Mouse (Mus musculus): ENCODE results near the gene Clic3.
A peak's percentile ranks its signal among the peaks of the same experiment; 100 is the strongest.
"Not testable (repeated sequence)": the region's sequence is repeated elsewhere in the genome, so short reads cannot be mapped to it uniquely, and the experiment has no call there.

Gene Clic3

DNA sequence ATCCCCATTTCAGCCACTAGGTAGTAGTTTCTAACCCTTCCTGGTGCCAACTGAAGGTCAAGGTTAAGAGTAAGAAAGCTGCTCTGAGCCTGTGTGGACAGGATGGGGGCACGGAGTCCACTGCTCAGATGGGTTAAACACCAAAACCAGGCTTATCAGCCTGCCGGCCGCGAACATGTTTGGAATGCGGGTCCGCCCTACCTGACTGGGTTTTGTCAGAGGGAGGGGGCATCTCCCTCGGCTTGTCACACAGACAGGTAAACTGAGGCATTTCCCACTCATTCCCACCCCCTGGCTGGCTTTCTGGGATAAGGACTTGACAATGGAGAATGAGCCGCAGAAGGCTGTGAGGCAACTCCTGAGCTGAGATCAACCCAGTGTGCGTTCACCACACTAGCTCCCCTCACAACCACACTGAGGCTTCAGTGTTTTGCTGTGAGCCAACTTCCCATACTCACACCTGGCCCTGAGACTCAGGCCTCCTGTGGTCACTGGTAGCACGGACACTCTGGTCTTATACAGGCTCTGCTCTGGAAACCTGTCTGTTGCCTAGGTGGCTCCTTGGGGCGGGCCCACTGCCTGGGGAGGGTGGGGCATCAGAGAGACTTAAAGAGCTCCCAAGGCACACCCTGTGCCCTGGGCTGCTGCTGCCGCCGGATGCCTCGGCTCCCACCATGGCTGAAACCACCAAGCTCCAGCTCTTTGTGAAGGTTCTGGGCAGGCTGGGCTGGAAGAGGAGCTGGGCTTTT lies at the start of gene Clic3:
Clic3 (plus strand) TSS at position 634 of the 749 bp plus-strand sequence.
- DNase-seq (ENCODE audit: low spot score in 2 of 2), result no peak

DNA sequence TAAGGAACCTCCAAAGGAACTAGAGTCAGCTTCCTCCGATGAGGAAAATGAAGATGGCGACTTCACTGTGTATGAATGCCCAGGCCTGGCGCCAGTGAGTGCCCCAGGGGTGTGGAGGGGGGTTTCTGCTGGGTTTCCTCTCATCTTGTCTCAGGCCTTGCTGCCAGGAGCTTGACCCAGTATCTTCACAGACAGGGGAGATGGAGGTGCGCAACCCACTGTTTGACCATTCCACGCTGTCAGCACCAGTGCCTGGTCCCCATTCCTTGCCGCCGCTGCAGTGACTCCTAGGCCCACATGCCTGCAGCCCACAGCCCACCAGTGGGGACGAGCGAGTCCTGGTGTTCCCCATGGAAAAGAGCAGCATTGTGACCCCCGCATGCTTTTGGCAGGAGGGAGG lies 47.7 kb upstream of the Clic3 start:
- no peak for DNase-seq (ENCODE audit: low spot score in 2 of 2)

DNA sequence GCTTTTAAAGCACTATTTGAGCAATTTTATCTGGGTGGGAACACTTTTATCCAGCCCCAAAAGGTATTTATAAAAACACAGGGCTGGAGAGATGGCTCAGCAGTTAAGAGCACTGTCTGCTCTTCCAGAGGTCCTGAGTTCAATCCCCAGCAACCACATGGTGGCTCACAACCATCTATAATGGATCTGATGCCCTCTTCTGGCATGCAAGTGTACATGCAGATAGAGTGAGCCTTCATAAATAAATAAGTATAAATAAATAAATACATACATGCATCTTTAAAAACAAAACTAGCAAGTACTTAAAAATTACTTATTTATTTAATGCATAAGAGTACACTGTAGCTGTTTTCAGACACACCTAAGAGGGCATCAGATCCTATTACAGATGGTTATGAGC lies 43.2 kb upstream of the Clic3 start:
- not testable (repeated sequence) for DNase-seq (ENCODE audit: low spot score in 2 of 2)

DNA sequence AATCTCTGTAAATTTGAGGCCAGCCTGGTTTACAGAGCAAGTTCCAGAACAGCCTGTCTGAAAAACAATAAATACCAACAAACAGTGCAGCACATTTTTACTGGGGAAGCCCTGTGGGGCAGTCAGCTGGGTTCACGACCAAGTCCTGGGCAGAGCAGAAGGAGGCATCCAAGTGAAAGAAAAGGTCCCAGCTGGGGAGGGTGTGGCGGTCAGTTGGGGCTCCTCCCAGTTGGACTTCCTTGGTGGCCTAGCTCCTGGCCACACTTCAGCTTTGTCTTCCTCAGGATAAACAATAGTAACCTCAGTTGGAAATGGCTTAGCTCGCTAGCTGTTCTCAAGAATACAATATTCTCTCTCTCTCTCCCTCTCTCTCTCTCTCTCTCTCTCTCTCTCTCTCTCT lies 39.2 kb upstream of the Clic3 start:
- no peak for DNase-seq (ENCODE audit: low spot score in 2 of 2)

DNA sequence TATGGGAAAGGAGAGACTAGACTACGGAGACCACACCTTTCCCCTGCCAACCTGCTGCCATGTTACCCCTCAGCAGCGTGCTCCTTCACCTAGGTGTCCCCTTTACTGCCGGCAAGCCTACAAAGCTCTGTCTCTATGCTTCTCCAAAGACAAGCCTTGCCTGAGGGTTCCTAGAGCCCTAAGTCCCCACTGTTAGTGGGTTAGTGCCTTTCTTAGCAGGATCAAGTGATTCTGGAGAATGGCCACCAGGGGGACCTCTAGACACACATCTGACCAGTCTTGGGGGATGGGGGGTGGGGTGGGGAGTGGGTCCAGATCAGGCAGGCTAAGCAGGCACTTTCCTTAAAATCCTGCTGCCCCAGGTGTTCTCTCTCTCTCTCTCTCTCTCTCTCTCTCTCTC lies 34.7 kb upstream of the Clic3 start:
- DNase-seq (ENCODE audit: low spot score in 2 of 2), result no peak

DNA sequence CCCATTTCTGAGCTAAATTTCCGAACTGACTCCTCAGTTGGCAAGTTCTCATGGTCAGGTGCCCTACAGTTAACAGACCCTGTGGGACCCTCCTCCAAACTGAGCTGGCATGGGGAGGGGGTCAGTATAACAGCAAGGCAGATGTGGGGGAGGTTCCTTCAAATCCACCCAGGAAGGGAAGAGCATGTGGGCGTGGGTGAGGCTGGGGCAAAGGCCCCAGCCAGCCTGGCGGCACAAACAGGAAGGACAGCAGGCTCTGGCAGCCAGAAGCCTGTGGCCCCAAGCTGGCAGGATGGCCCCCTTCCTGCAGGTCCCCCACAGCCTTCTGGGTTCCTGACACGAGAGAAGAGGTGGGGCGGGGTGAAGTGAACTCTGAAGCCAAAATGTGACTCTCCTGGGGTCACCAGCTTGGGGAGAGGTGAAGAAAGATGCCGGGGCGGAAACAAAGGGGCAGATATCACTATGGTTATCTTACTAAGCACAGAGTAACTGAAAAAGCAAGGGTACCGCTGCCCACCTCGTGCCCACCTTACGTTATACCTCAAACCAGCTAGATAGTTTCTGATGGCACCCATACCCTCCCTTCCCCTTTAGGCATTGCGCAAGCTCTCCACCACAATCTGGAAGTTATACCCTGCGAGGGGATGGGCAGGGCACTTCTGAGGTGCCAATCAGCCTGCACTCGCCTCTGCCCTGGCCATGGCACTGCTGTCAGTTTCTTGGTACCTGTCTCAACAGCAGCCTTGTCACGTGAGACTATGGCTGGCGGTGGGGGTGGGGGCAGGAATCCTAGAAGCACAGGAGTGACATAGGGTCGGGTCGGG lies 33.8 kb upstream of the Clic3 start, which contains the start of gene Fut7:
Fut7 (plus strand) TSS at position 681 of the 824 bp plus-strand sequence.
- no peak for DNase-seq (ENCODE audit: low spot score in 2 of 2)

DNA sequence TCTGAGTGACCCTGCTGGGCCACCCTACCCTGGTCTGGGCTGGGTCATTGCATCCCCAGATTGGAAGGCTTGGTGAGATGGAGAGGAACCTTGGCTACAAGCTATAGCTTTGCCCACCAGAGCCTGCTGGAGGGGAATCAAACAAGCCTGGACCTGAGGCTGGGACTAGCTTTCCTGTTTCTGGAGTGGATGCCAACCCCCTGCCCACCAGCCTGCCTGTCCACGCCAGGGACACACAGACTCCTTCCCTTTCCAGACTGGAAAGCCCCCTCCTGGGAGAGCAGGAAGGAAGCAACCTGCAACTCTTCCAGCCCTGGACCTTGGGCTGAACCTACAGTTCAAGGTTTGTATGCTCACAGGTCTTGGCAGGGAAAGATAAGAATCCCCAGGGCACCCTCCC lies 33.0 kb upstream of the Clic3 start:
- DNase-seq (ENCODE audit: low spot score in 2 of 2), result no peak

DNA sequence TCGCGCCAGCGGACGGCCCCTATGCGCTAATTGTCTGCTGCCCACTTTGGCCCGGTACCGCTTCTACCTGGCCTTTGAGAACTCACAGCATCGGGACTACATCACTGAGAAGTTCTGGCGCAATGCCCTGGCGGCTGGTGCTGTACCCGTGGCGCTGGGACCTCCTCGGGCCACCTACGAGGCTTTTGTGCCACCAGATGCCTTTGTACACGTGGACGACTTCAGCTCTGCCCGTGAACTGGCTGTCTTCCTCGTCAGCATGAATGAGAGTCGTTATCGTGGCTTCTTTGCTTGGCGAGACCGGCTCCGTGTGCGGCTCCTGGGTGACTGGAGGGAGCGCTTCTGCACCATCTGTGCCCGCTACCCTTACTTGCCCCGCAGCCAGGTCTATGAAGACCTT lies 31.2 kb upstream of the Clic3 start:
- no peak for DNase-seq (ENCODE audit: low spot score in 2 of 2)

DNA sequence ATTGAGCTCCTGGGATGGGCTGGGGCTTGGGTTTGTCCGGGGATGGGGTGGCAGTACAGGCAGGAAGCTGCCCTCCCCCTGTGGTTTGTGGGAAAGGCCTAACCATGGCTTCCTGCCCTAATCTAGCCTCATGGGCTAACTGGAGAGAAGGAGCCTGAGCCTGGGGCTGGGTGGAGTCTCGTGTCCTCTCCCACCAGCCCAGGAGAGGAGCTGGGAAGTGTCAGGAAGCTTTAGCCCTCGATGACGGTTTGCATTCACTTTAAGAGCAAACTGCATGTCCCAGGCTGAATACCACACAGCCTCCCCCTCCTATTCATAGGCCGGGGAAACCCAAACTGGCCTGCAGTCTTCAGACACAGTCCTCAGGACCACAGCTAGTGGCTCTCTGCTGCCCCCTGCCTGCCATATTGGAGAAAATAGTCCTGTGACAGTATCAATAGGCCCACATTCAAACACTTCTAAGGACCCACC lies 29.9 kb upstream of the Clic3 start:
- peak in 1 of 2 experiments; percentile 53 for DNase-seq (ENCODE audit: low spot score in 2 of 2)

DNA sequence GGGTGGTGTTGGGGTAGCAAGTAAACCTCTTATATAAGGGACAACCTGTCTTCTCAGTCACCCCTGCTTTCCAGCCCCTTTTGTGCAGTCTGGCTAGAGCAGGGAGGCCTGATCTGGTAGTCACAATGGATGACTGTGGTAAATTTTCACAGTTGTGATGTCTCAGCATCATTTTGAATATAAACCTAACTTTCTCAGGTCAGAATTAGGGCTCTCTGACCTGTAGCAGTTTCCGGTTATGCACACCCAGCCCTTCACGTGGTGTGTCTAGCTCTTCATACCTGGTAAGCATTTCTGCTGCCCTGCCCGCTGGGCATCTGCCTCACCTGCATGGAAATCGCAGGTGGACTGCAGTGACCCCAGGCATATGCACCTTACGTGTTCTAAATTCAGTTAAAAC lies 29.4 kb upstream of the Clic3 start:
- DNase-seq (ENCODE audit: low spot score in 2 of 2), result no peak

DNA sequence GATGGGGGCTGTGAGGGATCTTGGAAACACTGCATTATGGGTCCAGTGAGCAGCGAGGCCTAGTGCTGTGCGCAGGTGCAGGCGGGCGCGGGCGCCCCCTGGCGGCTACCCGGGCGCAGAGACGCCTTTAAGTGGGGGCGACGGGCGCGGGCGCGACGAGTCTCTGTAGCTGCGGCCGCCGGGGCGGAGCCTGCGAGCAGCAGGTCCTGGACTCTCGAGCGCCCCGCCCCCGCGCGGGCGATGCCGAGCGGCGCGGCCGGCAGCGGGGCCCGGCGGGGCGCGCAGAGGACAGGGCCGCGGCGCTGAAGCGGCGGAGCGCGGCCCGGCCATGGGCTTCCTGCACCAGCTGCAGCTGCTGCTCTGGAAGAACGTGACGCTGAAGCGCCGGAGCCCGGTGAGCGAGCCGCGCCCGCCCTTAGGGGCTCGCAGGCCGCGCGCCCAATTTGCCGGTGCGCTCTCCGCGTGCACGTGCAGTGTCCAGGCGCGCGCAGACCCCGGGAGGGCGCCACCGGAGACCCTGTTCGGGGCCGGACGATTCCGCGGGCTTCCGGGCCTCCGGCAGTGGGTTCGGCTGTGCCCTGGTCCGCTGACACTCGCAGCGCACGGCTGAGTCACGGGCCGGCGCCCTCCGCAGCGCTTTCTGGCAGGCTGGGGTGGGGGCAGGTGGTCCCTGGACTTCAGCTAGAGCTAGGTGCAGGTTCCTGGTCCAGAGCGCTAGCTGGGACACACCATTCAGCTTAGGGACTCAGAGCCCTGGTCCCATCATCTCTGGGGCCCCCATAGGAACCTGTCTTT lies 28.0 kb upstream of the Clic3 start, which contains the start of gene Abca2:
Abca2 (plus strand) TSS at position 262 of the 795 bp plus-strand sequence.
- peak; percentile 92 to 93 for DNase-seq (ENCODE audit: low spot score in 2 of 2)

DNA sequence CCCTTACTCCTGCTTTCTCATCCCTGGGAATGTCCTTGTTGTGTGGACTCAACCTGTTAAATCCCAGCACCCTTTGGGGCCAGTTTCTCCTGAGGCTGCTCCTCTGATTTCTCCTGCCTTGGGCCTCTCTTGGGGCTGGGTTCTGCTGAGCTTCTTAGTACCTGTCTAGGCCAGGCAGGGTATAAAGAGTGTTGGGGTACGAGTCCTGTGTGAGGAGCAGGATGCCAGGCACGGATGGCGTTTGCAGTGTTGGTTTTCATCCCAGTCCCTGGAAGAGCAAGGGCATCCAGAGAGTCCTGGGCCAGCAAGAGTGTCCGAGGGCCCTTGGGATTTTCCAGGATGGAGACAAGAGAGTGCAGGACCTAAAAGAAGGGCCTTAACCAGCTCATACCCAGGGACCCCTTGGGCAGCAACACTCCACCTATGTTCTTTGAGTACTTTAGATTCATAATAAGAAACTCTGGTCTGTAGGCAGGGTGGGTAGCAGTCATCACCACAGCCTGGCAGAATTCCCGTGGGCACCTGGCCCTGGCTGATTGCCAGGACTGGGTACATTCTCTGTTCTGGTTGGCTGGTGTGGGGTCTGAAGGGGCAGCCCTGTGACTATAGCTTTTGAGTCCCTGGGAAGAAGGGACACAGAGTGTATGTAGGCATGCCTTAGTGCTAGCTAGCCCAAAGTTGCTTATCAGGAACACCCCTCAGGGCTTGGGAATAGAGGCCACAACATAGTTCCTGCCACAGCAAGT lies 27.0 kb upstream of the Clic3 start:
- peak in 1 of 2 experiments; percentile 30 for DNase-seq (ENCODE audit: low spot score in 2 of 2)

DNA sequence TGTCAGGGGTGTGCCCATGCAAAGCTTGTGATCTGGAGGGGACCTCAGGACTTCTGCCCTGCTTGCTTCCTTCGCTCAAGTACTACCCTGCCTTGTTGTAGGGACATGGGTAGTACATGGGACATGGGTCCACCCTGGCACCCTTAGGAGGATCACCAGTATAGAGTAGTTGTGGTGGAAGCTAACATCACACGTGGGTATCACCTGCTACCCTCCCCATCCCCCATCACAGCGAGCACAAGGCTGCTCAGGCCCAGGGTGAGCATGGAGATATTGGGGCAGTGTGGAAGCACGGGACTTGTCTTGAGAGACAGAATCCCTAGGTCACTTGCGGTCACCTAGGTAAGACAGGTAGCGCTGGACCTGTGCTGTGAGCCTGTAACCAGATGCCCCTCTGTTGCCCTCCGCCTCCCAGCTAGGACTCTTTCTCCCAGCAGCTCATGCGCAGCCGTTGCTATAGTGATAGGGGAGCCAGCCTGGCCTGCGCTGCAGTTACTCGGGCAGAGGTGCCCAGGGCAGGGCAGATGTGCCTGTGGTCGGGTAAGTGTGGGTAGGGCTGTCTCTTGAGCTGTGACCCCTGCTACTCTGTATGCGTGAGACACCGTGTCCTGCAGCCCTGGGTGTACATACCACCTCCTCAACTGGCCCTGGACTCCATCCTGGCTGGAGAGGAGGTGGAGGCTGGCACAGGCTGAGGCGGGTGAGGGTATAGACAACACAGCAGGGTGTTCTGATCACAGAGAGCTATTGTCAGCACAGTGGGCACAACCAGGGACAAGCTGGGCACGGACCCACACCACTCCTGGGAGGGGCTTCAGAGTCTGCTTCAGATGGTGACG lies 26.0 kb upstream of the Clic3 start:
- no peak for DNase-seq (ENCODE audit: low spot score in 2 of 2)

DNA sequence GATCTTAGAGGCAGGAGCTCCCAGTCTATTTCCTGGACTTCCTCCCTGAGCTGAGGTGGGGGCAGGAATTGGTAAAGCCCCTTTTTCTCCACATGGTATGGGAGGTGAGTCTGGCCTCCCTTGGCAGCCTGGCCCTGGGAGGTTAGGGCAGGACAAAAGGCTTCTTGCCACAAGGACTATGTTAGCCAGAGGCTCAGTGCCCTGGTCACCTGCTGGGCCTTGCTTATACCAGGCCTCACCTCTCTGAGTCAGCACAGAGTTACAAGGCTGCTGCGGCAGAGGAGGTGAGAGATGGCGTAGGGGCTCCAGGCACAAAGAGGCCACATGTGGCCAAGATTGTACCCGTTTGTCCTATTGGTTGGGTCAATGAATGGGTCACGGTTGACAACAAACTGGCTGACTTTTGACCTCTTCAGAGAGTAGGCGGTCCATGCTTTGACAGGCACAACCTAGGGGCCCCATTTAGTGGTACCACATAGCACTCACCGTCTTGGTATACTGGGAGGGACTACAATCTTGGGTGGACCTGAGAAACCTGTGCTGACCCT lies 25.3 kb upstream of the Clic3 start:
- DNase-seq (ENCODE audit: low spot score in 2 of 2), result no peak

DNA sequence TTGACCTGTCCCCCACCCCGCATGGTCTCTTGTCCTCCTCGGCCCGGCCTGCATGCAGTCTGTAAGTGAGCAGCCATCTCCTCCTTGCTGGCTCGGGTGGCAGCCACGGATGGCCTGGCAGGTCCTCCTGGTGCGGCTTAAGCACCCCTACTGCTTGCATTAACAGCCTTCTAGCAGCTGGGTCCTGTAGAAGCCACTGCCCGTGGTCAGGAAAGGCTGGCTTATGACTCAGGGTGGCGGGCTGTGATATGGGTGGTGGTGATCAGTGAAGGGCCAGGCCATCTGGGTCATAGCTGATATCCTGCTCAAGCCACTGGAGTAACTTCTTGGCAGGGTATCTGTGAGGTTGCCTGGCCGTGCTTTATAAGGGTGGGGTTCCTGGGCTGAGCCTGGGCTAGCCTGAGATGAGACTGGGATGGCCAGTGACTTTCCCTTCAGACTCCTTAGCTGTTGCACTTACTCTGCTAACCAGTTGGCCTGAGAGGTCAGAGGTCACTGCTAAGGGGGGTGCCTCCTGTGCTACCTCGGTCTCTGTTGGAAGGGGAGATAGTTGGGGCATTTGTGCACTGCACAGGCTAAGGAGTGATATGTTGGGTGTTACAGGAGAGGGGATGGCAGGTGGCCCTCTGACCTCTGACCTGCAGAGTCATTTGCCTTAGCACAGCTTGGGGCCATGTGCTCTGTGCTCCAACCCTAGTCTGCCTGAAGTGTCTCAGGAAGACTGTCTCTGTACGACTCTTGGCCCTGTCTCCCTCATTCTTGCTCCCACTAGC lies 24.1 kb upstream of the Clic3 start:
- no peak for DNase-seq (ENCODE audit: low spot score in 2 of 2)

DNA sequence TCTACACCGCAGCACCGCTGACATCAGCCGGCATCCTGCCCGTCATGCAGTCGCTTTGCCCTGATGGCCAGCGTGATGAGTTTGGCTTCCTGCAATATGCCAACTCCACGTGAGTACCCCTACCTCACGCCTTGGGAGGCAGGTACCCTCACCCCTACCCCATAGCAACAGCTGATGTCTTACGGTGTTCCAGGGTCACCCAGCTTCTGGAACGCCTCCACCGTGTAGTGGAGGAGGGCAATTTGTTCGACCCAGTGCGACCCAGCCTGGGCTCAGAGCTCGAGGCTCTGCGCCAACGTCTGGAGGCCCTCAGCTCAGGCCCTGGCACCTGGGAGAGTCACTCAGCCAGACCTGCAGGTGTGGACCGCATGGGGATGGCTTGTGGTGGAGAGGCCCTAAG lies 23.5 kb upstream of the Clic3 start:
- no peak for DNase-seq (ENCODE audit: low spot score in 2 of 2)

DNA sequence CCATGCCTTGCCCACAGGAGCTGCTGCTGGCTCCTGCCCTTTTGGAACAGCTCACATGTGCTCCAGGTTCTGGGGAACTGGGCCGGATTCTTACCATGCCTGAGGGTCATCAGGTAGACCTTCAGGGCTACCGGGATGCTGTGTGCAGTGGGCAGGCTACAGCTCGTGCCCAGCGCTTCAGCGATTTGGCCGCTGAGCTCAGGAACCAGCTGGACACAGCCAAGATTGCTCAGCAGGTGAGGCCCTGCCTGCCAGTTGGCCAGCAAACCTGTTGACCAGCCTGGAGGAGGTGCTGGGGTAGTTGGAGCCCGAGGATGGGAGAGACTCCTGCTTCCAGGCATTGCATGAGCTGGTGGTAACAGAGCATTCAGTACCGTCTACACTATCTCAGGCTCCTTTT lies 22.3 kb upstream of the Clic3 start:
- no peak for DNase-seq (ENCODE audit: low spot score in 2 of 2)

DNA sequence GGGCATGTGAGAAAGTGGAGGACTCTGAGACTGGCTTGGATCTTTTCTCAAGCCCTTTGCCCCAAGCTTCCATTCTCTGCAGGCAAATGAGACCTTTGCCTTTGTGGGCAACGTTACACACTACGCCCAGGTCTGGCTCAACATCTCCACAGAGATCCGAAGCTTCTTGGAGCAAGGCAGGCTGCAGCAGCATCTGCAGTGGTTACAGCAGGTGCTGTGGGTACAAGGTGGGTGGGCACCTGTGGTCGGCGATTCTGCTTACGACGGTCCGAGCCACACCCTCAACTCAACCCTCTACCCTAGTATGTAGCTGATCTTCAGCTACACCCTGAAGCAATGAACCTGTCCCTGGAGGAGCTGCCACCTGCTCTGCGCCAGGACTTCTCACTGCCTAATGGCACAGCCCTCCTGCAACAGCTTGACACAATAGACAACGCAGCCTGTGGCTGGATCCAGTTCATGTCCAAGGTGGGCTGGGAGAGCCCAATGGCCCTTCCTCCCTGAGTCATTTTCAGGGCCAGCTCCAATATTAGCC lies 20.3 kb upstream of the Clic3 start:
- DNase-seq (ENCODE audit: low spot score in 2 of 2), result no peak

DNA sequence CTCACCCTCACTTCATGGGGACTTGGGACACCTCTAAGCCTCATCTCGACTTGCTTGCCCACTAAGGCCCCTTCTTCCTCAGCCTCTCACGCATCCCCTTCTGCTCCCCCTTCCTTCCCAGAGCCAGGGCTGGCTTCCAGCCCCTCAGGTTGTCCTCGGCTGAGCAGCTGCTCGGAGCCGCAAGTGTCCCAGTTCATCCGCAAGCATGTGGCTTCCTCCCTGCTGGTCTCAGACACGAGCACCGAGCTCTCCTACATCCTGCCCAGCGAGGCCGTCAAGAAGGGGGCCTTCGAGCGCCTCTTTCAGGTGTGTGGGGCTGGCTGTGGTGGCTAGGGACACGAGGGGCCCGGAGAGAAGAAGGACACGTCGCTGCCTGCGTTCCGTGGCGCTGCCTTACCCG lies 15.6 kb upstream of the Clic3 start:
- DNase-seq (ENCODE audit: low spot score in 2 of 2), result no peak

Measured in frontal cortex, postnatal 14 days (tissue).